Mouse (Mus musculus) neural tube, embryonic 13.5 days (tissue): ENCODE results near the gene 1700021F05Rik. TPM values are rescaled to one million over a fixed set of nuclear protein-coding genes. Genes with fewer than 3 reads are reported as not detected.
A peak's percentile ranks its signal among the peaks of the same experiment; 100 is the strongest.

Experiments
- ATAC-seq: fragments of 200-750 bp; cut with Nextera tagmentation; 2 replicates; pipeline ENCODE4 v1.8.0; 2017; ENCODE audit warnings: low read depth, mild to moderate bottlenecking, moderate TSS enrichment, moderate library complexity
- H3K27ac ChIP-seq: fragments of 300-500 bp; sonication (generic); replicated peaks from 2 replicates; pipeline ENCODE4 v1.5.1; 2015; ENCODE audit warnings: moderate library complexity, mild to moderate bottlenecking, inconsistent platforms
- H3K27me3 ChIP-seq: fragments of 300-500 bp; sonication (generic); 2 replicates; pipeline ENCODE4 v1.6.1; 2015; ENCODE audit warnings: mild to moderate bottlenecking, inconsistent platforms
- H3K36me3 ChIP-seq: fragments of 300-500 bp; sonication (generic); 2 replicates; pipeline ENCODE4 v1.6.1; 2015; ENCODE audit warnings: mild to moderate bottlenecking, inconsistent platforms
- H3K4me1 ChIP-seq: fragments of 300-500 bp; sonication (generic); replicated peaks from 2 replicates; pipeline ENCODE4 v1.6.1; 2015; ENCODE audit warnings: inconsistent platforms
- H3K4me2 ChIP-seq: fragments of 300-500 bp; sonication (generic); 2 replicates; pipeline ENCODE4 v1.6.1; 2015; ENCODE audit warnings: inconsistent platforms, mild to moderate bottlenecking, moderate library complexity
- H3K4me3 ChIP-seq: fragments of 300-500 bp; sonication (generic); 2 replicates; pipeline ENCODE4 v1.5.1; 2015; ENCODE audit warnings: mild to moderate bottlenecking, inconsistent platforms
- H3K9ac ChIP-seq: fragments of 300-500 bp; sonication (generic); 2 replicates; pipeline ENCODE4 v1.6.1; 2015; ENCODE audit warnings: moderate library complexity, mild to moderate bottlenecking, inconsistent platforms
- H3K9me3 ChIP-seq: fragments of 300-500 bp; sonication (generic); 2 replicates; pipeline ENCODE4 v1.6.1; 2016; ENCODE audit warnings: inconsistent platforms
- WGBS: fragments of 180-500 bp; shearing (Covaris S2); methylation state at CpG from one replicate; pipeline ENCODE4 v1.1.7; 2015; 5-methylcytosine and 5-hydroxymethylcytosine counted together
- polyA plus RNA-seq: library from polyadenylated mRNA; unstranded; fragments of >200 nt; fragmentation: Nextera tagmentation; extraction: Ambion mirVana; gene quantifications from 2 replicates; pipeline ENCODE4 v1.2.1, GENCODE M21; 2015

The 1700021F05Rik gene
- polyA plus RNA-seq, 1 experiment from 2014 or later = 63.9 TPM

DNA sequence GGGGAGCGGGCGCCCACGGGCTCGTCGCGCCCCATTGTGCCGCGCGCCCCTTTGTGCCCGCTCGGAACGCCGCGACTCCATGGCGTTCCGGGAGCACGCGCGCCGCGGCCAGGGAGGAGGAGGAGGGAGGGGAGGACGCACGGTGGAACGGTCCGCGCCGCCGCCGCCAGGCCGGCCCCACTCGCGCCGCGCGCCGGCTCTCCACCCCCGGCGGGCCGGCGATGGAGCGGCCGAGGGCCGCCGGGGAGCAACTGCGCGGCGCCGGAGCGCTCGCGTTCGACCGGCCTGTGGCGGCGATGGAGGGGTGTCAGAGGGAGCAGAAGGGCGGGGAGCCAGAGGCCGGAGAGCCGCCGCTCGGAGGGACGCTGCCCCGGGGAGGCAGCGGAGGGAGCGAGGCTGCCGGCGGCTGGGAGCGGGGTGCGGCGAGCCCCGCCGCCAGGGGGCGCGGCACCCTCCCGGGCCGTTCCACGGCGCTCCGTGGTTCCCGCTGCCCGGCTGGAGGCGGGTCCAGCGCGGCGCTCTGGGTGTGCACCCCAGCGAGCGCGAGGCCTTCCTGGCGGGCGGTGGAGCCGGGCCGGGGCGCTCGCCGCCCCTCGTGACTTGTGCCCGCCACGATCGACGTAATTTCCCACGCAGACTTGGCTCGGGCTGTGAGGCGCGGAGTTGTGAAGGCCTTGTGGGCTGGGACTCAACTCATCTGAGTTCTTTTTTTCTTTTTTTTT lies 61.2 kb downstream of the 1700021F05Rik start:
- H3K36me3 ChIP-seq = no peaks in the 10 kb centered on the region
- H3K27ac ChIP-seq = peak overlapping the region; percentile 98
- peak overlapping the region; percentile 96 for H3K9ac ChIP-seq
- under 1% methylated on average over 50 of the region's 103 CpGs for WGBS
- no peaks in the 10 kb centered on the region for H3K27me3 ChIP-seq
- peaks cover 56% of the 10 kb centered on the region for H3K4me1 ChIP-seq
- no peaks in the 10 kb centered on the region for H3K9me3 ChIP-seq
- peak overlapping the region; percentile 80 for H3K4me3 ChIP-seq
- H3K4me2 ChIP-seq = peak overlapping the region; percentile 97
- peak; percentile 84 for ATAC-seq

DNA sequence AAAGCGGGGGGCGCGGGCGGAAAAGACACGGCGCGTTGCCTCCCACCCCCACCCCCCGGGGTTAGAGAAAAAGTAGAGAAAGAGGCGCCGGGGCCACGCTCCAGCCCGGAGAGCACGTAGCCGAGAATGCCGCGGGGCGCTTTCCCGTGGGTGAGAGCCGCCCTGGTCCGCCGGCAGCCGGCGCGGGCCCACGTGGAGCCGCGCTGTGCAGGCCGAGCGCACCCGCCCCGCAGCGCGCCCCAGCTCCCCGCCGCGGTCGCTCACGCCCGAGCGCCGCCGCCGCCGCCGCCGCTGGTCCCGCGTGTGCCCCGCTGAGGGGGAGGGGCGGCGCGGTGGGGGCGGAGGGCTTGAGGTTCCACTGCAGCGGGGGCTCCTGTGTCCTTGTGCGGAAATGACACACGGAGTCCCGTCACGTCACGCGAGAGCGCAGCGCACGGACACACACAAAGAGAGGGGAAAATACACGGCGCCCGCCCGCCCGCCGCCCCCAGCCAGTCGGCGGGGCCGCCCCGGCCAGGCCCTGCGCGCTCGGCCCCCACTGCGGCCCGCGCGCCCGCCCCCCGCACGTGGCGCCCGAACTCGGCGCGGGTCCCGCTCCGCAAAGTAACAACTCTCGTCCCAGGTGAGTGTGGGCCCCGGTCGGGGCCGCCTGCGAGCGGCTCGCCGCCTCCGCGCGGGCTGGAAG lies 61.9 kb downstream of the 1700021F05Rik start, which contains the start of gene Bend3:
Bend3 (plus strand) TSS at position 81 of the 685 bp plus-strand sequence.
- Histone ChIP-seq H3K27ac (peak within 1 kb of the TSS; percentile 98), H3K9ac (peak within 1 kb of the TSS; percentile 96), H3K4me3 (peak within 1 kb of the TSS; percentile 80), H3K4me1 (peaks cover 56% of the 10 kb centered on the region), H3K36me3 (no peaks in the 10 kb centered on the region), H3K9me3 (no peaks in the 10 kb centered on the region), H3K4me2 (peak within 1 kb of the TSS; percentile 97), H3K27me3 (no peaks in the 10 kb centered on the region)
- WGBS = under 1% methylated on average over 86 of the region's 101 CpGs
- ATAC-seq = peak; percentile 79

DNA sequence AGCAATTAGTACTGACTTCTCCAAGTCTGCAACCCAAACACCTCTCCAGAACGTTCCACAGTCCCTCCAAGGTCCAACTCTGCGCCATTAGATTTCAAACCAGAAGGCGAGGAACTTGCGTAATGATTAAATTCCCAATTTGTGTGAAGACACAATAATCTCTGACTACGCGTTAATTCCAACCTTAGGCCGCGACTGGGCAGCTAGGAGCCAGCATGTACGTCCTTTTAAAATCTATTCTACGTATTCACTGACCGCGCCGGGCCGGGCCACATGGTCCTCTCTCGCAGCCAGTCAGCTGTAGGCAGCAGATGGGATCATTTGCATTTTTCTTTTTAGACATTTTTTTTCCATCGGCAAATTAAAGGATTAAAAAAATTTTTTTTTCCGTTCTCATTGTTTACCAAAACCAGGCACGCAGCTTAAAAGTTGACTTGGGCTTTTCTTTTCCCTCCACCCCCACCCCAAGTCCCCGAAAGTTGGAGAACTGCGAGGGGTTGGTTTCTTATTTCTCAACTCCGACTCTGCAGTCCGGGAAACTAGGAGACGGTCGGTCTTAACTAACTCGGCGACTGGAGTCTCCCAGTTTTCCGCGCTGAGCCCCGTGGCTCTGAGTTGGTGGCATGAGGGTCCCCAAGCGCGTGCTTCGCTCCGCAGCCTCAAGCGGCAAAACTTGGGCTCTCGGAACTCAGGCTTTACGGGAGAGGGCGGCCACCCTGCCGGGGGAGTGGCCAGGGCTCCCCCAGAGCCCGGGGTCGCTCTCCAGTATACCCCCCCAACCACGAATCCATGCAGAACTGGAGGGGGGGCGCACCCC lies 62.7 kb downstream of the 1700021F05Rik start:
- peak overlapping the region; percentile 98 for H3K27ac ChIP-seq
- H3K9me3 ChIP-seq = no peaks in the 10 kb centered on the region
- H3K4me2 ChIP-seq = peak overlapping the region; percentile 97
- H3K9ac ChIP-seq = peak overlapping the region; percentile 96
- no peaks in the 10 kb centered on the region for H3K27me3 ChIP-seq
- under 1% methylated on average over 42 of the region's 42 CpGs for WGBS
- ATAC-seq = peak; percentile 47
- peak overlapping the region; percentile 80 for H3K4me3 ChIP-seq
- no peaks in the 10 kb centered on the region for H3K36me3 ChIP-seq
- H3K4me1 ChIP-seq = peaks cover 48% of the 10 kb centered on the region

DNA sequence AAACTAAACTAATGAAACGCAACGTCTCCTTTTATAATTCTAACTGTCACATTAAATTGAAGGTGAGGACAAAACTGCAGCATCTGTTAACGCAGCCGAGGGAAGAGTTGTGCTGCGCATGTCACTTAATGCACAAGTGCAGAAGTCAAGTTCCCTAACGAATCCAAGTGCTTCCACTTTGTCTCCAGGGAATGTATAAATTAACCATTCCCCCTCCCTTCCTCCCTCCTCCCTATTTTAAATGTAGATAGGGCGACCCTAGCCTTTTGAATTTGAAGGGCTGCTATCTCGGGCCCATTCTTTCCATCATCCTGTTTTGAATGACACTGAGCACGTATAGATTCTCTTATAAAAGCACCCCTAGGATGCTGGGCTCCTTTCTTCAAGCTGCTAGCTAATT lies 63.3 kb downstream of the 1700021F05Rik start:
- peaks cover 42% of the 10 kb centered on the region for H3K4me1 ChIP-seq
- no peaks in the 10 kb centered on the region for H3K36me3 ChIP-seq
- WGBS = 5% methylated on average over 9 of the region's 9 CpGs
- H3K4me3 ChIP-seq = peak overlapping the region; percentile 80
- ATAC-seq = no peak
- peak overlapping the region; percentile 96 for H3K9ac ChIP-seq
- H3K27ac ChIP-seq = peak overlapping the region; percentile 98
- H3K27me3 ChIP-seq = no peaks in the 10 kb centered on the region
- no peaks in the 10 kb centered on the region for H3K9me3 ChIP-seq
- H3K4me2 ChIP-seq = peak overlapping the region; percentile 97

DNA sequence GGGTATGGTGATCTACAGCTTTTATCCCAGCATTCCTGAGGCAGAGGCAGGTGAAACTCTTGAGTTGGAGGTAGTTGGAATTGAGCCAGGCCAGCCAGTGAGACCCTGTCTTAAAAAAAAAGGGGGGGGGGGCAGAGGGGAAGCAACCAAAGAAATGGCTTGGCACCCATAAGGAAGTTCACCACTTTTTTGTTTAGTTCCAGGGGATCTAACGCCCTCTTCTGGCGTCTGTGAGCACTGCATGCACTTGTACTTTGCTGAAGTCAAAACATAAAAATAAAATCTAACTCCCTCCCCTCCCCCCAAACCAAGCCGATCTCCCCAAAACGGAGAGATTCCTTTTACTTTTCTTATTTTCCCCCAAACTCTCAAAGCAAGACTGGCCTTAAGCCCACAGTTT lies 65.4 kb downstream of the 1700021F05Rik start:
- Histone ChIP-seq H3K4me1 (peaks cover 23% of the 10 kb centered on the region), H3K9ac (no peak overlapping the region), H3K4me2 (no peak overlapping the region), H3K9me3 (no peaks in the 10 kb centered on the region), H3K36me3 (no peaks in the 10 kb centered on the region), H3K27me3 (no peaks in the 10 kb centered on the region), H3K27ac (no peak overlapping the region), H3K4me3 (no peak overlapping the region)
- ATAC-seq = no peak
- 56% methylated on average over 4 of the region's 4 CpGs for WGBS

Other genes with a start within 250 kb of the 1700021F05Rik start
- gene Bend3, start 62.2 kb downstream of the 1700021F05Rik start, polyA plus RNA-seq = 3.0 and 3.5 TPM in 2 replicates
- gene Gm9803, start 16.9 kb downstream of the 1700021F05Rik start, polyA plus RNA-seq = 24.5 and 38.8 TPM in 2 replicates
- 1,087 and 1,092 TPM in 2 replicates for gene Cd24a, start 37.3 kb upstream of the 1700021F05Rik start, polyA plus RNA-seq